Mouse (Mus musculus) kidney, adult 2 months (tissue): ENCODE data around the gene Ccdc24. TPM values are rescaled to one million over a fixed set of nuclear protein-coding genes. Genes with fewer than 3 reads are reported as not detected.
A peak's percentile ranks its signal among the peaks of the same experiment; 100 is the strongest.

Experiments
- DNase-seq: peaks from one replicate; pipeline ENCODE4 v3.0.0; 2021
- H3K27ac ChIP-seq: fragments of 200-500 bp; 2 replicates; pipeline ENCODE4 v1.5.1; 2012; ENCODE audit warnings: low read depth, low read length, control low read depth, inconsistent platforms; ENCODE audit not compliant: insufficient read depth
- H3K27me3 ChIP-seq: fragments of 200-500 bp; replicated peaks from 2 replicates; pipeline ENCODE4 v1.6.1; 2012; ENCODE audit warnings: mild to moderate bottlenecking, moderate library complexity, low read length, inconsistent platforms; ENCODE audit not compliant: control insufficient read depth, insufficient read depth
- H3K36me3 ChIP-seq: fragments of 200-500 bp; 2 replicates; pipeline ENCODE4 v1.6.1; 2012; ENCODE audit warnings: mild to moderate bottlenecking, moderate library complexity, low read length, inconsistent platforms; ENCODE audit not compliant: control insufficient read depth, insufficient read depth
- H3K4me1 ChIP-seq: fragments of 200-500 bp; 2 replicates; pipeline ENCODE4 v1.6.1; 2011; ENCODE audit warnings: low read length; ENCODE audit not compliant: control insufficient read depth, insufficient read depth
- H3K4me3 ChIP-seq: fragments of 200-500 bp; 2 replicates; pipeline ENCODE4 v1.5.1; 2011; ENCODE audit warnings: mild to moderate bottlenecking, low read depth, low read length, control low read depth; ENCODE audit not compliant: insufficient read depth
- CTCF ChIP-seq: fragments of 200-500 bp; conservative IDR thresholded peaks from 2 replicates; pipeline ENCODE4 v1.5.1; 2011; ENCODE audit warnings: low read depth, mild to moderate bottlenecking, control low read depth, low read length, moderate library complexity, mixed read lengths; ENCODE audit not compliant: insufficient read depth, insufficient read length
- POLR2A ChIP-seq: fragments of 200-500 bp; IDR thresholded peaks from one replicate; pipeline ENCODE4 v1.6.1; 2011; ENCODE audit warnings: low read depth, low read length, control low read depth
- WGBS: fragments of 180-500 bp; shearing (Covaris S2); methylation state at CpG from one replicate; pipeline ENCODE4 v1.1.7; 2018; 5-methylcytosine and 5-hydroxymethylcytosine counted together
- polyA plus RNA-seq: library from polyadenylated mRNA; depleted of rRNA; stranded (reverse); fragments of >200 nt; gene quantifications from 2 replicates; pipeline ENCODE4 v1.2.3, GENCODE M21; 2012

Gene Ccdc24
- polyA plus RNA-seq, 1 experiment = 2.9 TPM

GRCm38 (mm10) chr4:117841566-117841965, 30.8 kb downstream of the Ccdc24 start:
- Histone ChIP-seq H3K27ac (no peak overlapping the region), H3K4me3 (no peak overlapping the region), H3K36me3 (no peaks in the 10 kb centered on the region), H3K27me3 (no peaks in the 10 kb centered on the region), H3K4me1 (peaks cover 19% of the 10 kb centered on the region; the same call in 1 of the 2 replicates)
- 43% methylated on average over 3 of the region's 3 CpGs for WGBS
- no peak for TF ChIP-seq CTCF
- no peak for TF ChIP-seq POLR2A
- DNase-seq = peak; percentile 86

GRCm38 (mm10) chr4:117840821-117841220, 31.5 kb downstream of the Ccdc24 start:
- WGBS = 99% methylated on average over 5 of the region's 5 CpGs
- no peak for DNase-seq
- Histone ChIP-seq H3K27ac (no peak overlapping the region), H3K36me3 (no peaks in the 10 kb centered on the region), H3K4me1 (peaks cover 19% of the 10 kb centered on the region; the same call in 1 of the 2 replicates), H3K4me3 (no peak overlapping the region), H3K27me3 (no peaks in the 10 kb centered on the region)
- no peak for TF ChIP-seq POLR2A
- TF ChIP-seq CTCF = no peak

- DNase-seq = peak; percentile 91
- H3K36me3 ChIP-seq = no peaks in the 10 kb centered on the region
- peaks cover 19% of the 10 kb centered on the region; the same call in 1 of the 2 replicates for H3K4me1 ChIP-seq
- no peaks in the 10 kb centered on the region for H3K27me3 ChIP-seq
- no peak overlapping the region for H3K4me3 ChIP-seq
- 24% methylated on average over 6 of the region's 6 CpGs for WGBS
- TF ChIP-seq CTCF (no peak), POLR2A (no peak)
- peak overlapping the region; percentile 67 for H3K27ac ChIP-seq
These were observed 33.0 kb downstream of the Ccdc24 start for GRCm38 (mm10) chr4:117839366-117839765.

GRCm38 (mm10) chr4:117837271-117837670, 35.1 kb downstream of the Ccdc24 start:
- WGBS = 76% methylated on average over 4 of the region's 4 CpGs
- Histone ChIP-seq H3K4me3 (no peak overlapping the region), H3K27me3 (no peaks in the 10 kb centered on the region)

GRCm38 (mm10) chr4:117836204-117836767, 36.1 kb downstream of the Ccdc24 start:
- H3K36me3 ChIP-seq = no peaks in the 10 kb centered on the region
- TF ChIP-seq POLR2A (no peak), CTCF (no peak)
- H3K27me3 ChIP-seq = no peaks in the 10 kb centered on the region
- WGBS = 1% methylated on average over 45 of the region's 48 CpGs
- peaks cover 19% of the 10 kb centered on the region; the same call in 1 of the 2 replicates for H3K4me1 ChIP-seq
- peak overlapping the region; percentile 93 for H3K4me3 ChIP-seq
- peak overlapping the region; percentile 84 for H3K27ac ChIP-seq
- DNase-seq = peak; percentile 95

More at GRCm38 (mm10) chr4:117837271-117837670, 35.1 kb downstream of the Ccdc24 start:
- Histone ChIP-seq H3K4me1 (peaks cover 19% of the 10 kb centered on the region; the same call in 1 of the 2 replicates), H3K27ac (no peak overlapping the region), H3K36me3 (no peaks in the 10 kb centered on the region)
- TF ChIP-seq POLR2A (no peak), CTCF (no peak)
- DNase-seq = no peak

GRCm38 (mm10) chr4:117835531-117836111, 36.7 kb downstream of the Ccdc24 start:
- under 1% methylated on average over 60 of the region's 60 CpGs for WGBS
- Histone ChIP-seq H3K27me3 (no peaks in the 10 kb centered on the region), H3K4me1 (peaks cover 14% of the 10 kb centered on the region; the same call in 1 of the 2 replicates), H3K27ac (peak overlapping the region; percentile 84), H3K36me3 (no peaks in the 10 kb centered on the region), H3K4me3 (peak overlapping the region; percentile 93)
- TF ChIP-seq POLR2A = no peak
- no peak for TF ChIP-seq CTCF
- peak; percentile 44 for DNase-seq

GRCm38 (mm10) chr4:117834845-117835530, 37.4 kb downstream of the Ccdc24 start:
- no peak for TF ChIP-seq CTCF
- no peak for TF ChIP-seq POLR2A
- H3K4me1 ChIP-seq = peaks cover 8% of the 10 kb centered on the region; the same call in 1 of the 2 replicates
- H3K27me3 ChIP-seq = no peaks in the 10 kb centered on the region
- no peaks in the 10 kb centered on the region for H3K36me3 ChIP-seq
- H3K27ac ChIP-seq = peak overlapping the region; percentile 3
- H3K4me3 ChIP-seq = peak overlapping the region; percentile 93
- WGBS = 8% methylated on average over 35 of the region's 36 CpGs
- DNase-seq = peak; percentile 91
